Mouse (Mus musculus): ENCODE data around the gene Meis1.

GRCm38 (mm10) chr11:18872118-18872751 lies 146.6 kb downstream of the Meis1 start:
- TF ChIP-seq CTCF (IDR thresholded peaks at IDR 0.05; ENCODE audit: low read depth) (no peak), EP300 (IDR thresholded peaks at IDR 0.05; ENCODE audit: low read depth) (no peak)
